Mouse (Mus musculus) frontal cortex, postnatal 14 days (tissue): ENCODE results near the gene Tmem41a.

ENCODE experiments used
- DNase-seq, 2 experiments: peaks; one replicate each; pipeline ENCODE4 v3.0.0; 2022; ENCODE audit warnings: low spot score in 2 of 2

The Tmem41a gene

GRCm38 (mm10) chr16:21904636-21905035 is 42.7 kb downstream of the Tmem41a start:
- no peak for DNase-seq

DNA sequence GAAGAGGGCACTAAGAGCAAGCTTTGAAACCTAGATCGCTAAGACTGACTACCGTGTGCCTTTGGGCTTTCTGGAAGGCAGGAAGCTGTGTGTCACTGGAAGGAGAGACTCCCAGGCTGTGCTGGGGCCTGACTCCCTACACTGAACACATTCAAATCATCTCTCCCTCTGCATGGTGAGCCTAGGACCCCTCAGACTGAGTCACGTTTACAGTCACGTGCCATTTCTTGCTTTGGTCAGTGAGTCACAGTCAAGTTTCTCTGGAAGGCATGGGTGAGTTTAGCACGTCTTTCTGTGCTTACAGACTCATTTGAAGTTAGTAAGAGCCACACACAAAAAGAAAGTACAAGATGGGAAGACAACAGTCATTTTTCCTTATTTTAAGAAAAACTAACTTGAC is 46.1 kb downstream of the Tmem41a start:
- DNase-seq, result no peak

DNA sequence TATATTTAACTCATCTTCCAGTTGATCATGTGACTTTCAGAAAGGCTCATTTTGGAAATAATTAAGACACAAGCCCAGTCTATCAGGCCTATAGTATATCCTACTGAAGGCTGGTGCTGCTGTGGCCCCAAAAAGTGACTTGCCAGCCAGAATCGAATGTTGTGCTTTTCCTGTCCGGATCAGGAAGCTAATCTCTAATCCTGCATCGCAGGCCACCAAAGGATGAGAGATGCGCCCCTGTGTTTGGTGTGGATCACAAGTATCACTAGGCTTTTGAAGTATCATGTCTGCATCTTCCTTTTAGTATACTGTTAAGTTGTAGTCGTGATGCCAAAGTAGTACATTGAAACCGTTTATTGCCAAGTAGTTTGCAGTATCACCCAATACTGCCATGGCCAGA is 53.5 kb downstream of the Tmem41a start:
- no peak for DNase-seq

DNA sequence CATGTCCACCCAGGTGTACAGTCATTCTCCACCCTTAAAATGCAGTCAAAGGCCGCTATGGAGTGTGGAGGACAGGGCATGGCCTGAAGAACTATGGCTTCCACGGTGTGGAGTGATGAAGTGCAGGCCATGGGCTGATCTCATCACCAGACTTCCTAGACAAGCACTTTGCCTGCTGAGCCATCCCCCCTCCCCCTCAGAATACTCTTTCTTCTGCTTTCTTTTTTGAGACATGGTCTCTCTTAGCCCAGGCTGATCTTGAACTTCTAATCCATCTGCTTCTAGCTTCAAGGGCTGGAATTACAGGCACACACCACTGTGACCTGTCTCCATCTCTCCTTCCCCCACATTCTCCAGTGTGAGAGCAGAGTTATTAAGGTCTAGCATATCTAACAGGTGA is 59.8 kb downstream of the Tmem41a start:
- DNase-seq, result no peak
